Mouse (Mus musculus) liver, adult 2 months (tissue): Measurements from ENCODE around the gene Pcgf3. TPM values are rescaled to one million over a fixed set of nuclear protein-coding genes. Genes with fewer than 3 reads are reported as not detected.
A peak's percentile ranks its signal among the peaks of the same experiment; 100 is the strongest.

Source experiments
- DNase-seq: peaks from one replicate; pipeline ENCODE4 v3.0.0-alpha.2; 2011; ENCODE audit warnings: low read depth, low spot score; ENCODE audit errors: extremely low read depth
- H3K27ac ChIP-seq: fragments of 200-500 bp; replicated peaks from 2 replicates; pipeline ENCODE4 v1.5.1; 2012; ENCODE audit warnings: low read depth, mild to moderate bottlenecking, control low read depth, inconsistent platforms, low read length; ENCODE audit not compliant: insufficient read depth
- H3K27me3 ChIP-seq: fragments of 200-500 bp; 2 replicates; pipeline ENCODE4 v1.6.1; 2012; ENCODE audit warnings: mild to moderate bottlenecking, moderate library complexity, low read length, inconsistent platforms; ENCODE audit not compliant: control insufficient read depth, insufficient read depth
- H3K36me3 ChIP-seq: fragments of 200-500 bp; 2 replicates; pipeline ENCODE4 v1.6.1; 2012; ENCODE audit warnings: low read length, inconsistent platforms; ENCODE audit not compliant: control insufficient read depth, insufficient read depth
- H3K4me1 ChIP-seq: fragments of 200-500 bp; 2 replicates; pipeline ENCODE4 v1.6.1; 2011; ENCODE audit warnings: low read length; ENCODE audit not compliant: control insufficient read depth, insufficient read depth
- H3K4me3 ChIP-seq: fragments of 200-500 bp; 2 replicates; pipeline ENCODE4 v1.5.1; 2011; ENCODE audit warnings: low read depth, mild to moderate bottlenecking, control low read depth, low read length, moderate library complexity; ENCODE audit not compliant: insufficient read depth
- H3K79me2 ChIP-seq: fragments of 200-500 bp; 2 replicates; pipeline ENCODE4 v1.6.1; 2012; ENCODE audit warnings: inconsistent platforms, mild to moderate bottlenecking, low read length, moderate library complexity; ENCODE audit not compliant: control insufficient read depth, insufficient read depth
- H3K9ac ChIP-seq: fragments of 200-500 bp; 2 replicates; pipeline ENCODE4 v1.6.1; 2012; ENCODE audit warnings: low read depth, mild to moderate bottlenecking, control low read depth, inconsistent platforms, low read length
- CTCF ChIP-seq: fragments of 200-500 bp; IDR thresholded peaks from 2 replicates; pipeline ENCODE4 v1.5.1; 2011; ENCODE audit warnings: low read depth, low read length, control low read depth
- POLR2A ChIP-seq: fragments of 200-500 bp; IDR thresholded peaks from 2 replicates; pipeline ENCODE4 v1.6.1; 2011; ENCODE audit warnings: low read length, control low read depth; ENCODE audit not compliant: insufficient read depth; ENCODE audit errors: extremely low read depth
- WGBS: fragments of 180-500 bp; shearing (Covaris S2); methylation state at CpG from one replicate; pipeline ENCODE4 v1.1.7; 2018; 5-methylcytosine and 5-hydroxymethylcytosine counted together
- polyA plus RNA-seq: library from polyadenylated mRNA; depleted of rRNA; stranded (reverse); fragments of >200 nt; gene quantifications from 2 replicates; pipeline ENCODE4 v1.2.3, GENCODE M21; 2012
- total RNA-seq: library from RNA; depleted of rRNA; stranded (reverse); fragments of >200 nt; gene quantifications from 2 replicates; pipeline ENCODE4 v1.2.3, GENCODE M21; 2014

Gene Pcgf3
- total and polyA plus RNA-seq, 2 experiments, result 5.6 to 11.4 TPM

DNA sequence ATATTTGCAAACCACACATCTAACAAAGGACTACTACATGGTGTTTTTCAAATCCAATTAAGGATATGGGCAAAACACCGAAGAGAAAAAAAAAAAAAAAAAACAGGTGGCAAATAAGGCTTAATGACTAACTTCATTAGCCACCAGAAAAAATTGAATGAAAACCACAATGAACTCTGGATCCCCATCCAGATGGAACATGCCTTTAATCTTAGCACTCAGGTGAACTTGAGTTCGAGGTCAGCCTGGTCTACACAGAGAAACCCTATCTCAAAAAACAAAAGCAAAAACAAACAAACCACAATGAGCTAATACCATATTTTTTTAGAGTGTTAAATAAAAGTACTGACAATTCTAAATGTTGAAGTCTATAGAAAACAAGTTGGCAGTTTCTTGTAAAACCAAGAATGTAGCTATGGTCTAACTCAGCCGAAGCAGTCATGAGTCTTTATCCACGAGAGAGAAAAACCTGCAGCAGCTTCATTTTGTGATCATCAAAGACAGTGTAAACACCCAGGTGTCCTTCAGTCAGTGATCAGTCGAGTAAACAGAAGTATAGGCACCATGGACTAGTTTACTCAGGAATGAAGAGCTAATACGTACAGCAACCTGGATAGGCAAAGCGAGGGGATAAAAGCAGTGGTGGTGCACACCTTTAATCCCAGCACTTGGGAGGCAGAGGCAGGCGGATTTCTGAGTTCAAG is 10.0 kb upstream of the Pcgf3 start:
- Histone ChIP-seq H3K27me3 (no peaks in the 10 kb centered on the region), H3K27ac (peak overlapping the region; percentile 95), H3K4me3 (no peak overlapping the region), H3K36me3 (no peaks in the 10 kb centered on the region), H3K79me2 (no peaks in the 10 kb centered on the region), H3K4me1 (peaks cover 24% of the 10 kb centered on the region), H3K9ac (no peak overlapping the region)
- no peak for TF ChIP-seq POLR2A
- TF ChIP-seq CTCF, result no peak
- DNase-seq, result peak; percentile 73
- 32% methylated on average over 8 of the region's 8 CpGs for WGBS

GRCm38 (mm10) chr5:108451611-108452010 is 9.4 kb upstream of the Pcgf3 start:
- no peaks in the 10 kb centered on the region for H3K27me3 ChIP-seq
- no peaks in the 10 kb centered on the region for H3K79me2 ChIP-seq
- peak; percentile 93 for DNase-seq
- peak overlapping the region; percentile 95 for H3K27ac ChIP-seq
- H3K36me3 ChIP-seq, result no peaks in the 10 kb centered on the region
- 29% methylated on average over 1 of the region's 1 CpGs for WGBS
- no peak for TF ChIP-seq POLR2A
- TF ChIP-seq CTCF, result no peak
- no peak overlapping the region for H3K9ac ChIP-seq
- no peak overlapping the region for H3K4me3 ChIP-seq
- peaks cover 24% of the 10 kb centered on the region for H3K4me1 ChIP-seq

DNA sequence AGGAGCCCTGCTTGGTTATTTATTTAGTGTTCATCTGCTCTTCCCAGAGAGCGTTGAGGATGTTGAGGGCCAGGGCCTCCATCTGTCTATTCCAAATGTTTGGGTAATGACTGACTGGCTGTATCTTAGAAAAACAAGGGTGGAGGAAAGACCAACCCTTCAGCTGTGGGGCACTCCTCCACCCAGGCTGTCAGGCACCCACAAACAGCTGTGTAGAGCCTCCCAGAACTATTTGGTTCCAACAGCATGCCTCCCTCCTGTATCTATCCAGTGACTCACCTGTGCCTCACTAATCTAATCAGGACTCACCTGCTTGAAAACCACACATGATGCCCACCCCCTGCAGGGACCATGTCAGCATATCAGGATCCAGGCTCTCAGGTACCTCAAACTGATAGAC is 8.6 kb upstream of the Pcgf3 start:
- 40% methylated on average over 1 of the region's 1 CpGs for WGBS
- no peaks in the 10 kb centered on the region for H3K27me3 ChIP-seq
- no peaks in the 10 kb centered on the region for H3K79me2 ChIP-seq
- TF ChIP-seq CTCF (no peak), POLR2A (no peak)
- H3K9ac ChIP-seq, result no peak overlapping the region
- H3K36me3 ChIP-seq, result no peaks in the 10 kb centered on the region
- no peak for DNase-seq
- H3K27ac ChIP-seq, result peak overlapping the region; percentile 60
- H3K4me1 ChIP-seq, result peaks cover 24% of the 10 kb centered on the region
- H3K4me3 ChIP-seq, result no peak overlapping the region

GRCm38 (mm10) chr5:108454094-108454493 is 6.9 kb upstream of the Pcgf3 start:
- Histone ChIP-seq H3K4me3 (no peak overlapping the region), H3K27me3 (no peaks in the 10 kb centered on the region), H3K36me3 (no peaks in the 10 kb centered on the region), H3K4me1 (peaks cover 21% of the 10 kb centered on the region), H3K79me2 (no peaks in the 10 kb centered on the region), H3K27ac (peak overlapping the region; percentile 92), H3K9ac (peak overlapping the region; percentile 56; the same call in 1 of the 2 replicates)
- TF ChIP-seq POLR2A, result no peak
- TF ChIP-seq CTCF, result no peak
- WGBS, result 7% methylated on average over 3 of the region's 3 CpGs
- DNase-seq, result peak; percentile 97

- DNase-seq, result no peak
- Histone ChIP-seq H3K79me2 (peaks cover 23% of the 10 kb centered on the region; the same call in 1 of the 2 replicates), H3K27ac (no peak overlapping the region), H3K4me1 (peaks cover 16% of the 10 kb centered on the region), H3K36me3 (no peaks in the 10 kb centered on the region), H3K9ac (no peak overlapping the region), H3K27me3 (no peaks in the 10 kb centered on the region), H3K4me3 (no peak overlapping the region)
- no peak for TF ChIP-seq CTCF
- TF ChIP-seq POLR2A, result no peak
- WGBS, result 96% methylated on average over 2 of the region's 2 CpGs
These were observed 2.3 kb upstream of the Pcgf3 start for GRCm38 (mm10) chr5:108458706-108459105.

DNA sequence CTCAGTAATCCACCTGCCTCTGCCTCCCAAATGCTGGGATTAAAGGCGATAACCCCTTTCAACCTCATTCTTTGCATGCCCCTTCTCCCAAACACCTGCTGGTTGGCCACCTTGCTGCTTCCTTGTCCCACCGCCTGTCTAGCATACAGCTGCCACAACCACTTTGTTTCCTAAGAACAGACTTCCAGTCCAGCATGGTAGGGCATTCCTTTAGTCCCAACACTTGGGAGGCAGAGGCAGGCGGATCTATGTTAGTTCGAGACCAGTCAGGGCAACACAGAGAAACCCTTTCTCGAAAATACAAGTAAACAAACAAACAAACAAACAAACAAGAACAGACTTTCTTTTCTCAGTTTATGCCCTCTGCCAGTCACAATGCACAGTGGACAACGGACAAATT is 571 bp upstream of the Pcgf3 start:
- Histone ChIP-seq H3K4me1 (peaks cover 17% of the 10 kb centered on the region), H3K27me3 (no peaks in the 10 kb centered on the region), H3K4me3 (peak overlapping the region; percentile 99), H3K36me3 (no peaks in the 10 kb centered on the region), H3K79me2 (peaks cover 24% of the 10 kb centered on the region; the same call in 1 of the 2 replicates), H3K9ac (peak overlapping the region; percentile 44), H3K27ac (no peak overlapping the region)
- DNase-seq, result no peak
- no peak for TF ChIP-seq CTCF
- TF ChIP-seq POLR2A, result no peak
- 54% methylated on average over 6 of the region's 6 CpGs for WGBS
